Mouse (Mus musculus): ENCODE measurements at regions not wholly inside any gene's neighbourhood (a gene's known extent, or its start where the extent isn't known, plus 50 kb on each side); places are given as distances from the start of the nearest gene placed in this dataset.

DNA sequence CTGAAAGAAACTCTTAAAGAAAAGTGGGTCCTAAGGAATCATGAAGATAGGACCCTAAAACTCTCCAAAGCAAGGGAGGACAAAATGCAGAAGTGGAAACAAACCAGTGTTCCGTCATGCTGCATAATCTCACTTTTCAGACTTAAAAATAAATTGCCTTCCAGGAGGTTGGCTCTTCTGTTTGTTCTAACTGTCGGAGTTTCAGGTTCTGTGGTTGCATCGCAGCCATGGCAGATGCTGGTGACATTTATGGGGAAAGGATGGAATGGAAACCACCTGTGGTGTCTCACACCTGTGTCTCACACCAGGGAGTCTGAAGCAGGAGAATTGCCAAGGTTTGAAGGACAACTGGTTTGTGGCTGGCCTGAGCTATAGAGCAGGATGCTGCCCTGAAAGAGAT, 50.9 kb upstream of the Hivep1 start:
- H3K27ac ChIP-seq (ENCODE audit: control insufficient read depth, low read depth, low read length) = no peak overlapping the region
- no peak overlapping the region for H3K9ac ChIP-seq (ENCODE audit: control insufficient read depth, low read depth, low read length, poor library complexity, severe bottlenecking)
- H3K4me1 ChIP-seq (ENCODE audit: control insufficient read depth in 1 of 2, insufficient read depth in 2 of 2, low read length in 2 of 2) = no peaks in the 10 kb centered on the region
- DNase-seq (ENCODE audit: low read depth, low spot score) = no peak
- no peaks in the 10 kb centered on the region for H3K79me2 ChIP-seq (ENCODE audit: control insufficient read depth, insufficient read depth, low read length, poor library complexity)
- no peak overlapping the region for H3K4me3 ChIP-seq (ENCODE audit: control insufficient read depth in 1 of 2, insufficient read depth in 1 of 2, low read depth in 2 of 2, low read length in 2 of 2)
- TF ChIP-seq SMC3 (IDR thresholded peaks at IDR 0.05; ENCODE audit: low read depth, low read length) = no peak
- no peak for TF ChIP-seq SIN3A (IDR thresholded peaks at IDR 0.05; ENCODE audit: low read length)
- no peak for TF ChIP-seq UBTF (IDR thresholded peaks at IDR 0.05; ENCODE audit: borderline replicate concordance, insufficient read depth, low read depth, low read length)
- TF ChIP-seq GABPA (IDR thresholded peaks at IDR 0.05; ENCODE audit: low read depth, low read length) = no peak
- TF ChIP-seq MEF2A (IDR thresholded peaks at IDR 0.05; ENCODE audit: extremely low read depth, insufficient replicate concordance, low read depth, low read length, poor library complexity, severe bottlenecking) = no peak
- TF ChIP-seq USF2 (IDR thresholded peaks at IDR 0.05; ENCODE audit: borderline replicate concordance in 1 of 2, insufficient read depth in 1 of 2, low read depth in 1 of 2, low read length in 2 of 2) = no peak
- no peak for TF ChIP-seq CHD1 (IDR thresholded peaks at IDR 0.05; ENCODE audit: low read depth, low read length)
- TF ChIP-seq POLR2AphosphoS2 (IDR thresholded peaks at IDR 0.05; ENCODE audit: low read length) = no peak
- H3K27me3 ChIP-seq (ENCODE audit: control insufficient read depth in 1 of 2, insufficient read depth in 2 of 2, low read length in 2 of 2) = no peaks in the 10 kb centered on the region
- H3K36me3 ChIP-seq (ENCODE audit: control insufficient read depth in 1 of 2, insufficient read depth in 2 of 2, low read length in 2 of 2) = no peaks in the 10 kb centered on the region
- H3K9me3 ChIP-seq (replicated peaks; ENCODE audit: insufficient read depth, low read length) = no peaks in the 10 kb centered on the region

DNA sequence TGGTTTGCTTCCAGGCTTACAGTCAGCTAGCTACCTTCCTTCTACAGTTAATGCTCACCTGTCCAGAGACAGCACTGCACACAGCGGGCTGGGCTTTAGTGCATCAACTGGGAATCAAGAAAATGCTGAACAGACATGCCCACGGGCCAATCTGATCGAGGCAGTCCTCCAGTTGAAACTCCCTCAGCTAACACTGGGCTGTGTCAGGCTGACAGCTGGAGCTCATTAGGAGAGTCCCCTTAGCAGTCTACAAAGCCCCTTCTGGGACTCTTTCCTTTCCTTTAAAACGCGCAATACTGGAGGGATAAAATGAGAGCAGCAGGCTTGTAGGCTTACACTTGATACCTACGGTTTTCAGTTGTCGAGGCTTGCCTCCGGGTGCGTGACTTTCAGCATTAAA, 53.9 kb upstream of the Hivep1 start:
- Histone ChIP-seq H3K36me3 (ENCODE audit: control insufficient read depth in 1 of 2, insufficient read depth in 2 of 2, low read length in 2 of 2) (no peaks in the 10 kb centered on the region), H3K27ac (ENCODE audit: control insufficient read depth, low read depth, low read length) (no peak overlapping the region), H3K4me3 (ENCODE audit: control insufficient read depth in 1 of 2, insufficient read depth in 1 of 2, low read depth in 2 of 2, low read length in 2 of 2) (no peak overlapping the region), H3K27me3 (ENCODE audit: control insufficient read depth in 1 of 2, insufficient read depth in 2 of 2, low read length in 2 of 2) (no peaks in the 10 kb centered on the region), H3K4me1 (ENCODE audit: control insufficient read depth in 1 of 2, insufficient read depth in 2 of 2, low read length in 2 of 2) (no peaks in the 10 kb centered on the region), H3K79me2 (ENCODE audit: control insufficient read depth, insufficient read depth, low read length, poor library complexity) (no peaks in the 10 kb centered on the region), H3K9ac (ENCODE audit: control insufficient read depth, low read depth, low read length, poor library complexity, severe bottlenecking) (no peak overlapping the region), H3K9me3 (replicated peaks; ENCODE audit: insufficient read depth, low read length) (no peaks in the 10 kb centered on the region)
- TF ChIP-seq RAD21 (IDR thresholded peaks at IDR 0.05; ENCODE audit: low read depth, low read length) (no peak), POLR2AphosphoS5 (IDR thresholded peaks at IDR 0.05; ENCODE audit: borderline replicate concordance, low read depth, low read length) (no peak), TBP (IDR thresholded peaks at IDR 0.05; ENCODE audit: low read depth, low read length) (no peak), ZNF384 (IDR thresholded peaks at IDR 0.05; ENCODE audit: low read depth, low read length) (no peak), MAZ (IDR thresholded peaks at IDR 0.05; ENCODE audit: low read depth, low read length) (no peak)
- DNase-seq (ENCODE audit: low read depth, low spot score) = no peak

DNA sequence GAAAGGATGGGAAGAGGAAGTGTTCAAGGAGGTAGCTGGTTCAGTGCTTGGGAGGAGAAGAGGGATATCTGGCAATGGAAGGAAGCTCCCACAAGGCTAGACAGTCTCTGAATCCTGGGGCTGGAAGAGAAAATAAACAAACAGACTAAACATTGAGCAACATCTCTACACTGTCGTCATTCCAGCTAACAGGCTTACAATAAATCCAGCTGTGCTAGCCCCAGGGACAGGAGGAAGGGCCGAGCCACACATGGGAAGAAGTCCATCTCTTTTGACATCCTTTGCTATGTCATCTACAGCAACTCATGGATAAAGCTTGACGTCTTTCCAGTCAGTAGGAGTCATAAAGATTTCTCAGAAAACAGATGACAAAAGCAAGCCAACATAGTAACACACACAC, 57.7 kb upstream of the Hivep1 start:
- H3K27me3 ChIP-seq (ENCODE audit: control insufficient read depth in 1 of 2, insufficient read depth in 2 of 2, low read length in 2 of 2) = no peaks in the 10 kb centered on the region
- DNase-seq (ENCODE audit: low read depth, low spot score) = no peak
- H3K9ac ChIP-seq (ENCODE audit: control insufficient read depth, low read depth, low read length, poor library complexity, severe bottlenecking) = no peak overlapping the region
- H3K36me3 ChIP-seq (ENCODE audit: control insufficient read depth in 1 of 2, insufficient read depth in 2 of 2, low read length in 2 of 2) = no peaks in the 10 kb centered on the region
- no peaks in the 10 kb centered on the region for H3K79me2 ChIP-seq (ENCODE audit: control insufficient read depth, insufficient read depth, low read length, poor library complexity)
- no peaks in the 10 kb centered on the region for H3K9me3 ChIP-seq (replicated peaks; ENCODE audit: insufficient read depth, low read length)
- H3K4me3 ChIP-seq (ENCODE audit: control insufficient read depth in 1 of 2, insufficient read depth in 1 of 2, low read depth in 2 of 2, low read length in 2 of 2) = no peak overlapping the region
- no peak overlapping the region for H3K27ac ChIP-seq (ENCODE audit: control insufficient read depth, low read depth, low read length)
- TF ChIP-seq UBTF (IDR thresholded peaks at IDR 0.05; ENCODE audit: borderline replicate concordance, insufficient read depth, low read depth, low read length) = no peak
- no peak for TF ChIP-seq E2F4 (IDR thresholded peaks at IDR 0.05; ENCODE audit: borderline replicate concordance, low read depth, low read length)
- TF ChIP-seq MYB (IDR thresholded peaks at IDR 0.05; ENCODE audit: low read depth, low read length) = no peak
- TF ChIP-seq MEF2A (IDR thresholded peaks at IDR 0.05; ENCODE audit: extremely low read depth, insufficient replicate concordance, low read depth, low read length, poor library complexity, severe bottlenecking) = no peak
- TF ChIP-seq TCF12 (IDR thresholded peaks at IDR 0.05; ENCODE audit: low read depth, low read length) = no peak
- TF ChIP-seq EP300 (IDR thresholded peaks at IDR 0.05; ENCODE audit: low read depth in 1 of 2, low read length in 2 of 2) = no peak
- TF ChIP-seq POLR2AphosphoS5 (IDR thresholded peaks at IDR 0.05; ENCODE audit: borderline replicate concordance, low read depth, low read length) = no peak
- TF ChIP-seq CTCF (IDR thresholded peaks at IDR 0.05 in 2 of 3, conservative IDR thresholded peaks at IDR 0.05 in 1 of 3; ENCODE audit: control insufficient read depth in 1 of 3, insufficient read depth in 1 of 3, low read depth in 2 of 3, low read length in 3 of 3, poor library complexity in 1 of 3, severe bottlenecking in 1 of 3) = no peak
- no peak for TF ChIP-seq MXI1 (IDR thresholded peaks at IDR 0.05; ENCODE audit: low read depth, low read length)
- no peak for TF ChIP-seq RCOR1 (IDR thresholded peaks at IDR 0.05; ENCODE audit: low read depth, low read length)
- TF ChIP-seq POLR2AphosphoS2 (IDR thresholded peaks at IDR 0.05; ENCODE audit: low read length) = no peak
- TF ChIP-seq GATA1 (IDR thresholded peaks at IDR 0.05; ENCODE audit: low read depth, low read length) = no peak
- no peaks in the 10 kb centered on the region for H3K4me1 ChIP-seq (ENCODE audit: control insufficient read depth in 1 of 2, insufficient read depth in 2 of 2, low read length in 2 of 2)
